Mouse (Mus musculus) C2C12 (cell line): ENCODE results near the gene Gm20696. TPM values are rescaled to one million over a fixed set of nuclear protein-coding genes. Genes with fewer than 3 reads are reported as not detected.
A peak's percentile ranks its signal among the peaks of the same experiment; 100 is the strongest.

Source experiments
- H3K27me3 ChIP-seq: one replicate; pipeline ENCODE4 v1.6.1; 2011; ENCODE audit not compliant: control insufficient read depth, insufficient read depth, insufficient read length
- H3K36me3 ChIP-seq: one replicate; pipeline ENCODE4 v1.6.1; 2011; ENCODE audit not compliant: control insufficient read depth, insufficient read depth
- H3K4me3 ChIP-seq: one replicate; pipeline ENCODE4 v1.5.1; 2011; ENCODE audit warnings: mild to moderate bottlenecking, control low read depth; ENCODE audit not compliant: poor library complexity, insufficient read depth, severe bottlenecking
- H3K79me2 ChIP-seq: one replicate; pipeline ENCODE4 v1.6.1; 2011; ENCODE audit not compliant: control insufficient read depth, insufficient read depth
- H3K79me3 ChIP-seq: one replicate; pipeline ENCODE4 v1.6.1; 2011; ENCODE audit warnings: low read depth, control low read depth
- H3ac ChIP-seq: one replicate; pipeline ENCODE3; 2011; ENCODE audit warnings: low read depth; ENCODE audit not compliant: control insufficient read depth, insufficient read length
- CEBPB ChIP-seq: IDR thresholded peaks from one replicate; pipeline ENCODE4 v1.6.1; 2011; ENCODE audit warnings: low read depth, mild to moderate bottlenecking, control low read depth, moderate library complexity
- CTCF ChIP-seq: IDR thresholded peaks from one replicate; pipeline ENCODE4 v1.5.1; 2011; ENCODE audit not compliant: control insufficient read depth, insufficient read depth, insufficient read length
- FOSL1 ChIP-seq: IDR thresholded peaks from one replicate; pipeline ENCODE4 v1.8.0; 2011; ENCODE audit warnings: mild to moderate bottlenecking, low read length; ENCODE audit not compliant: poor library complexity, insufficient read depth, severe bottlenecking
- MAX ChIP-seq: IDR thresholded peaks from one replicate; pipeline ENCODE4 v1.6.1; 2011; ENCODE audit warnings: mild to moderate bottlenecking, control low read depth
- MYOD1 ChIP-seq: IDR thresholded peaks from one replicate; pipeline ENCODE4 v1.6.1; 2011; ENCODE audit warnings: low read depth; ENCODE audit not compliant: control insufficient read depth, insufficient read length
- MYOG ChIP-seq: IDR thresholded peaks from one replicate; pipeline ENCODE4 v1.6.1; 2011; ENCODE audit not compliant: control insufficient read depth, insufficient read length; ENCODE audit errors: extremely low read depth
- USF1 ChIP-seq: IDR thresholded peaks from one replicate; pipeline ENCODE4 v1.6.1; 2011; ENCODE audit warnings: low read depth, mild to moderate bottlenecking, control low read depth, moderate library complexity
- long read RNA-seq, 2 experiments: library from polyadenylated mRNA; unstranded; transcript quantifications; one replicate each; pipeline ENCODE4 v2.0.0; 2019 to 2020
- polyA plus RNA-seq: library from polyadenylated mRNA; unstranded; fragments of >200 nt; fragmentation: generic; extraction: Trizol; gene quantifications from one replicate; pipeline ENCODE4 v1.2.1, GENCODE M21; 2012; ENCODE audit warnings: missing spikeins

Gene Gm20696
- 0.20 TPM for polyA plus RNA-seq
- long read RNA-seq, experiment 1: 0 reads
- long read RNA-seq, experiment 2: 0 reads

GRCm38 (mm10) chr6:99666318-99667171, at the start of gene Gm20696, which contains the start of gene Eif4e3:
Gene Gm20696 (minus strand): TSS chr6:99666797.
Gene Eif4e3 (minus strand): TSS chr6:99666771.
- no peaks in the 10 kb centered on the region for H3K27me3 ChIP-seq
- H3ac ChIP-seq: peak within 1 kb of the TSS; percentile 96
- no peaks in the 10 kb centered on the region for H3K79me2 ChIP-seq
- no peak for TF ChIP-seq MYOD1
- no peak for TF ChIP-seq CTCF
- no peak for TF ChIP-seq CEBPB
- no peak for TF ChIP-seq MAX
- TF ChIP-seq FOSL1: no peak
- TF ChIP-seq USF1: no peak
- TF ChIP-seq MYOG: no peak
- peak within 1 kb of the TSS; percentile 52 for H3K4me3 ChIP-seq
- H3K36me3 ChIP-seq: no peaks in the 10 kb centered on the region
- H3K79me3 ChIP-seq: no peaks in the 10 kb centered on the region

- Histone ChIP-seq H3K79me3 (no peaks in the 10 kb centered on the region), H3ac (no peak overlapping the region), H3K79me2 (no peaks in the 10 kb centered on the region), H3K36me3 (no peaks in the 10 kb centered on the region), H3K4me3 (no peak overlapping the region), H3K27me3 (peaks cover 27% of the 10 kb centered on the region)
- TF ChIP-seq MYOG: no peak
- no peak for TF ChIP-seq CEBPB
- TF ChIP-seq MYOD1: no peak
- no peak for TF ChIP-seq FOSL1
- TF ChIP-seq CTCF: no peak
- TF ChIP-seq USF1: no peak
- no peak for TF ChIP-seq MAX
Observed at GRCm38 (mm10) chr6:99715913-99716312, 49.3 kb upstream of the Gm20696 start.

- Histone ChIP-seq H3K27me3 (peaks cover 27% of the 10 kb centered on the region), H3K4me3 (no peak overlapping the region), H3ac (no peak overlapping the region), H3K79me3 (no peaks in the 10 kb centered on the region), H3K79me2 (no peaks in the 10 kb centered on the region), H3K36me3 (no peaks in the 10 kb centered on the region)
- no peak for TF ChIP-seq CTCF
- TF ChIP-seq MYOD1: no peak
- no peak for TF ChIP-seq CEBPB
- TF ChIP-seq MYOG: no peak
- no peak for TF ChIP-seq FOSL1
- TF ChIP-seq MAX: no peak
- no peak for TF ChIP-seq USF1
Observed at GRCm38 (mm10) chr6:99715191-99715590, 48.6 kb upstream of the Gm20696 start.

GRCm38 (mm10) chr6:99713256-99713655, 46.7 kb upstream of the Gm20696 start:
- no peaks in the 10 kb centered on the region for H3K36me3 ChIP-seq
- H3K27me3 ChIP-seq: peaks cover 33% of the 10 kb centered on the region
- no peak for TF ChIP-seq CEBPB
- no peak for TF ChIP-seq MAX
- TF ChIP-seq CTCF: no peak
- TF ChIP-seq FOSL1: no peak
- no peak for TF ChIP-seq MYOG
- TF ChIP-seq MYOD1: no peak
- TF ChIP-seq USF1: no peak
- no peaks in the 10 kb centered on the region for H3K79me2 ChIP-seq
- H3ac ChIP-seq: no peak overlapping the region
- H3K4me3 ChIP-seq: no peak overlapping the region
- H3K79me3 ChIP-seq: no peaks in the 10 kb centered on the region

GRCm38 (mm10) chr6:99711576-99712101, 45.0 kb upstream of the Gm20696 start:
- Histone ChIP-seq H3K4me3 (no peak overlapping the region), H3ac (no peak overlapping the region), H3K36me3 (no peaks in the 10 kb centered on the region), H3K79me3 (no peaks in the 10 kb centered on the region), H3K27me3 (peaks cover 33% of the 10 kb centered on the region), H3K79me2 (no peaks in the 10 kb centered on the region)
- TF ChIP-seq MAX (no peak), CTCF (no peak), MYOD1 (no peak), FOSL1 (no peak), USF1 (no peak), MYOG (no peak), CEBPB (no peak)
